Mouse (Mus musculus): ENCODE measurements around the gene Uba1.
"Not testable (repeated sequence)": the region's sequence is repeated elsewhere in the genome, so short reads cannot be mapped to it uniquely, and the experiment has no call there.

Uba1 gene

GRCm38 (mm10) chrX:20730048-20730447, 71.9 kb downstream of the Uba1 start:
- not testable (repeated sequence) for DNase-seq

All from cerebellum, postnatal 14 days (tissue).